In genomic region chr10:4179049-4179790, GRCm38 (mm10) we compare ENCODE assay signal across 14 mouse cellular contexts.
DNase-seq lines count a peak whose midpoint lies in the region; ATAC-seq and TF ChIP-seq lines count a peak whose summit lies in the region.
"Had no signal": no experiment of that assay in that cellular context is flagged by ENCODE, and none has a peak within 500 bp of the region (broad histone marks: within the 10 kb centered on the region; RNA-seq: fewer than 3 reads in every experiment).

No protein-coding gene starts in this region.

- no peaks in the 10 kb centered on the region for H3K27me3 ChIP-seq in lung, postnatal 0 days (replicated peaks; ENCODE audit: insufficient read depth, low read length)
- no peaks in the 10 kb centered on the region for H3K27me3 ChIP-seq in heart, embryonic 15.5 days
- H3K27me3 ChIP-seq: hindbrain, embryonic 13.5 days; liver, embryonic 15.5 days had no signal

- no peak overlapping the region for H3K9ac ChIP-seq in lung, postnatal 0 days (replicated peaks; ENCODE audit: low read depth)
- H3K9ac ChIP-seq in heart, embryonic 15.5 days: no peak overlapping the region
- H3K9ac ChIP-seq: hindbrain, embryonic 13.5 days; liver, embryonic 15.5 days had no signal

- TF ChIP-seq CTCF in gastrocnemius, adult 2 months (IDR thresholded peaks at IDR 0.05): no peak
- TF ChIP-seq CTCF in lung, postnatal 0 days (IDR thresholded peaks at IDR 0.05): no peak

- H3K36me3 ChIP-seq in lung, postnatal 0 days (ENCODE audit: insufficient read depth, low read length): no peaks in the 10 kb centered on the region
- no peaks in the 10 kb centered on the region for H3K36me3 ChIP-seq in heart, embryonic 15.5 days
- H3K36me3 ChIP-seq: hindbrain, embryonic 13.5 days; liver, embryonic 15.5 days had no signal

- intact Hi-C loops in gastrocnemius, adult 2 months (cut with DNase I): no loop called here

- 86% methylated on average over 7 of the region's 7 CpGs for WGBS in lung, postnatal 0 days
- WGBS in heart, embryonic 15.5 days: 72% methylated on average over 7 of the region's 7 CpGs

- no peaks in the 10 kb centered on the region for H3K9me3 ChIP-seq in lung, postnatal 0 days (ENCODE audit: low read length)
- H3K9me3 ChIP-seq in heart, embryonic 15.5 days (replicated peaks): no peaks in the 10 kb centered on the region
- H3K9me3 ChIP-seq: hindbrain, embryonic 13.5 days; liver, embryonic 15.5 days had no signal

- H3K4me3 ChIP-seq in gastrocnemius, adult 2 months: no peak overlapping the region
- no peak overlapping the region for H3K4me3 ChIP-seq in lung, postnatal 0 days (ENCODE audit: low read depth, low read length)
- H3K4me3 ChIP-seq in heart, embryonic 15.5 days: no peak overlapping the region
- H3K4me3 ChIP-seq: erythroblast, embryonic 14.5 days; hindbrain, embryonic 13.5 days; liver, embryonic 15.5 days; myocyte had no signal

- no peak overlapping the region for H3K4me2 ChIP-seq in lung, postnatal 0 days (replicated peaks; ENCODE audit: low read depth, low read length)
- no peak overlapping the region for H3K4me2 ChIP-seq in heart, embryonic 15.5 days
- H3K4me2 ChIP-seq: hindbrain, embryonic 13.5 days; liver, embryonic 15.5 days; midbrain, embryonic 11.5 days had no signal

- no peaks in the 10 kb centered on the region for H3K4me1 ChIP-seq in lung, postnatal 0 days (ENCODE audit: insufficient read depth, low read depth, low read length)
- peaks cover 3% of the 10 kb centered on the region; the same call in 1 of the 2 replicates for H3K4me1 ChIP-seq in heart, embryonic 15.5 days (replicated peaks)
- H3K4me1 ChIP-seq: liver, embryonic 15.5 days had no signal

- H3K27ac ChIP-seq in gastrocnemius, adult 2 months: no peak overlapping the region
- H3K27ac ChIP-seq in lung, postnatal 0 days (ENCODE audit: low read length): no peak overlapping the region
- peak overlapping the region; percentile 15; the same call in 1 of the 2 replicates for H3K27ac ChIP-seq in heart, embryonic 15.5 days
- H3K27ac ChIP-seq: hindbrain, embryonic 13.5 days; liver, embryonic 15.5 days had no signal

- peak; percentile 30 for DNase-seq in gastrocnemius, adult 18-20 months (ENCODE audit: low spot score)
- DNase-seq in gastrocnemius, adult 2 months: no peak
- peak; percentile 14 for DNase-seq in lung, postnatal 0 days (ENCODE audit: low spot score)
- DNase-seq in lung, postnatal 36 days: no peak
- DNase-seq in skeletal muscle tissue, adult 2 months (ENCODE audit: low read depth, low spot score): peak; percentile 34
- no peak for DNase-seq in cerebellum, adult 9-10 months
- DNase-seq in thymus, adult 18-20 months: no peak
- DNase-seq: kidney, adult 2 months had no signal

- no peak for ATAC-seq in lung, postnatal 0 days
- 0 out of 2 replicates have a peak, but pooled peaks have one; percentile 21 for ATAC-seq in heart, embryonic 15.5 days (replicated peaks; ENCODE audit: insufficient number of reproducible peaks, insufficient read depth, low FRiP score, low read depth)

- TF ChIP-seq EP300 in lung, postnatal 0 days (IDR thresholded peaks at IDR 0.05): no peak

Comparison
In these comparisons a context has a peak if more than half of its experiments do, and no peak if none do; other contexts are left out.
1. DNase-seq: peak in gastrocnemius, adult 18-20 months (single experiment), lung, postnatal 0 days (single experiment) and skeletal muscle tissue, adult 2 months (single experiment); none in gastrocnemius, adult 2 months (single experiment), lung, postnatal 36 days (single experiment), cerebellum, adult 9-10 months (single experiment) and thymus, adult 18-20 months (0 of 2).